Mouse (Mus musculus) E14TG2a.4 (cell line): ENCODE data around the gene Abcb6.

Source experiments
- CTCF ChIP-seq: conservative IDR thresholded peaks from 2 replicates; pipeline ENCODE4 v1.5.1; 2014; ENCODE audit warnings: low read length
- NANOG ChIP-seq: IDR thresholded peaks from 2 replicates; pipeline ENCODE4 v1.6.1; 2014; ENCODE audit warnings: borderline replicate concordance, low read length, mixed read lengths
- POU5F1 ChIP-seq: IDR thresholded peaks from 2 replicates; pipeline ENCODE4 v1.6.1; 2014; ENCODE audit warnings: low read length, borderline replicate concordance

DNA sequence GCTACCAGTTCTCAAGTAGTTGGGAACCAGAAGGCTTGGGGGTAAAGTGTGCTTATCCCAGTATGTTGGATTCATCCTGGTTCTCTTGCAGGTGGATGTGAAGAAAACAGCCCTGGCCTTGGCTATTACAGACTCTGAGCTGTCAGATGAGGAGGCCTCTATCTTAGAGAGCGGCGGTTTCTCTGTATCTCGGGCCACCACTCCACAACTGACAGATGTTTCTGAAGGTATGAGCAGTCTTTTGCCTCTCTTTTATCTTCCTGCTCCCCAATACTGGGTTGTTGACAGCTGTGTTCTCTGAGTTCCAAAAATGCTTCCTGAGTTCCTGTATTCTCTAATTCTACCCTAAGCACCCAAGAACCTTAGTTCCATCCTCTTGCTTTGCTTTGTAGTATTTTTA, 34.6 kb downstream of the Abcb6 start:
- no peak for TF ChIP-seq CTCF
- TF ChIP-seq POU5F1: no peak
- TF ChIP-seq NANOG: no peak
